Comparison of ENCODE assay signal across 22 mouse cellular contexts in genomic region chr6:131609956-131610355, GRCm38 (mm10). TPM values are rescaled to one million over a fixed set of nuclear protein-coding genes. Genes with fewer than 3 reads are reported as not detected.
DNase-seq lines count a peak whose midpoint lies in the region; TF ChIP-seq lines count a peak whose summit lies in the region.
"Not testable (repeated sequence)": the region's sequence is repeated elsewhere in the genome, so short reads cannot be mapped to it uniquely, and the experiment has no call there.
"Had no signal": no experiment of that assay in that cellular context is flagged by ENCODE, and none has a peak within 500 bp of the region (broad histone marks: within the 10 kb centered on the region; RNA-seq: fewer than 3 reads in every experiment).

No protein-coding gene starts in this region.

- in situ Hi-C loops in ES-E14 (cut with MboI; ENCODE audit: low sequenced_read_pairs in 2 of 2, unreplicated experiment in 2 of 2) = not testable (repeated sequence)

- not testable (repeated sequence) for H3K27me3 ChIP-seq in ES-Bruce4 (ENCODE audit: control insufficient read depth, insufficient read depth, low read length, poor library complexity, severe bottlenecking)

- peaks cover 21% of the 10 kb centered on the region for H3K9me3 ChIP-seq in ES-Bruce4 (replicated peaks; ENCODE audit: control insufficient read depth, insufficient read depth, low read length, poor library complexity, severe bottlenecking)
- not testable (repeated sequence) for H3K9me3 ChIP-seq in ES-E14 (ENCODE audit: control insufficient read depth, insufficient read depth, low read depth, low read length)

- not testable (repeated sequence) for H3K4me1 ChIP-seq in ES-Bruce4 (ENCODE audit: control insufficient read depth, insufficient read depth, low read length); ES-E14 (ENCODE audit: control insufficient read depth in 2 of 2, insufficient read depth in 2 of 2, low read length in 2 of 2, poor library complexity in 1 of 2)

- TF ChIP-seq POLR2A in ES-Bruce4 (IDR thresholded peaks at IDR 0.05; ENCODE audit: insufficient read depth, low read length) = not testable (repeated sequence)

- not testable (repeated sequence) for H3K9ac ChIP-seq in ES-Bruce4 (ENCODE audit: low read depth, poor library complexity, severe bottlenecking); ES-E14 (ENCODE audit: insufficient read depth, low read depth, low read length, poor library complexity, severe bottlenecking)

- not testable (repeated sequence) for TF ChIP-seq EP300 in ES-Bruce4 (IDR thresholded peaks at IDR 0.05; ENCODE audit: insufficient read depth, low read depth, low read length)

- DNase-seq in ES-CJ7 (ENCODE audit: low read depth, low spot score) = peak; percentile 98
- peak; percentile 47 for DNase-seq in ES-E14 (ENCODE audit: low read depth, low spot score)
- DNase-seq in R1 (ENCODE audit: low read depth, low spot score) = peak; percentile 98
- peak; percentile 92 for DNase-seq in ZHBTc4 (ENCODE audit: low read depth, low spot score)

- peak overlapping the region; percentile 65; the same call in 1 of the 2 replicates for H3K27ac ChIP-seq in ES-Bruce4 (ENCODE audit: insufficient read depth, low read length)
- H3K27ac ChIP-seq in ES-E14 (ENCODE audit: insufficient read depth, low read depth, low read length, poor library complexity, severe bottlenecking) = not testable (repeated sequence)

- not testable (repeated sequence) for H3K4me3 ChIP-seq in ES-Bruce4 (ENCODE audit: low read depth, low read length); ES-E14 (ENCODE audit: insufficient read depth in 1 of 2, low read depth in 1 of 2, low read length in 2 of 2, poor library complexity in 1 of 2, severe bottlenecking in 1 of 2)

- H3K36me3 ChIP-seq in ES-Bruce4 (ENCODE audit: control insufficient read depth, insufficient read depth, low read length, poor library complexity, severe bottlenecking); ES-E14 (ENCODE audit: control insufficient read depth, insufficient read depth, low read length, poor library complexity, severe bottlenecking): not testable (repeated sequence)

- TF ChIP-seq CTCF in ES-Bruce4 (IDR thresholded peaks at IDR 0.05; ENCODE audit: low read depth, low read length) = not testable (repeated sequence)

RNA-seq across cellular contexts. Expression of gene Tas2r130, which starts 20.8 kb away (rescaled TPM):
- polyA plus RNA-seq in ES-Bruce4 (2011; ENCODE audit: insufficient read depth, insufficient read length, low read depth, missing spikeins) = not detected in 2 replicates
- total RNA-seq in ES-E14 (2012; rRNA removed) = not detected in 2 replicates
- total RNA-seq: adrenal gland, adult 18-20 months; adrenal gland, adult 2 months; adrenal gland, adult 8-10 months; adrenal gland, postnatal 10 days; adrenal gland, postnatal 14 days; adrenal gland, postnatal 25 days; adrenal gland, postnatal 36 days; adrenal gland, postnatal 4 days; CH12.LX; MEL had no signal
- polyA plus RNA-seq: activated CD4-positive, CD25-positive, alpha-beta regulatory T cell, adult 4 months; adrenal gland, adult 2 months; brain, embryonic 14.5 days; C2C12; CD4-positive, CD25-positive, alpha-beta regulatory T cell, adult 4 months; cerebellum, adult 2 months; G1E; Patski had no signal

RNA-seq across cellular contexts. Expression of gene Tas2r107, which starts 50.0 kb away (rescaled TPM):
- polyA plus RNA-seq in ES-Bruce4 (2011; ENCODE audit: insufficient read depth, insufficient read length, low read depth, missing spikeins) = not detected in 2 replicates
- not detected in 2 replicates for total RNA-seq in ES-E14 (2012; rRNA removed)
- total RNA-seq: adrenal gland, adult 18-20 months; adrenal gland, adult 2 months; adrenal gland, adult 8-10 months; adrenal gland, postnatal 10 days; adrenal gland, postnatal 14 days; adrenal gland, postnatal 25 days; adrenal gland, postnatal 36 days; adrenal gland, postnatal 4 days; CH12.LX; G1E; MEL had no signal
- polyA plus RNA-seq: activated CD4-positive, CD25-positive, alpha-beta regulatory T cell, adult 4 months; adrenal gland, adult 2 months; brain, embryonic 14.5 days; C2C12; CD4-positive, CD25-positive, alpha-beta regulatory T cell, adult 4 months; cerebellum, adult 2 months; G1E; Patski had no signal

Comparison
In these comparisons a context has a peak if more than half of its experiments do, and no peak if none do; other contexts are left out.
1. DNase-seq: peak in every context shown above with its lines; median percentile 98 in ES-CJ7; 98 in R1; 92 in ZHBTc4; 47 in ES-E14.